Mouse (Mus musculus) stomach, embryonic 15.5 days (tissue): Measurements from ENCODE around the gene 2010315B03Rik. TPM values are rescaled to one million over a fixed set of nuclear protein-coding genes. Genes with fewer than 3 reads are reported as not detected.
"Not testable (repeated sequence)": the region's sequence is repeated elsewhere in the genome, so short reads cannot be mapped to it uniquely, and the experiment has no call there.

Experiments used
- ATAC-seq: fragments of 200-750 bp; cut with Nextera tagmentation; 2 replicates; pipeline ENCODE4 v1.8.0; 2017; ENCODE audit warnings: low read depth, moderate number of reproducible peaks, moderate TSS enrichment; ENCODE audit not compliant: insufficient read depth, low FRiP score
- H3K27ac ChIP-seq: fragments of 300-500 bp; sonication (generic); 2 replicates; pipeline ENCODE4 v1.5.1; 2015; ENCODE audit warnings: mild to moderate bottlenecking, inconsistent platforms
- H3K27me3 ChIP-seq: fragments of 300-500 bp; sonication (generic); replicated peaks from 2 replicates; pipeline ENCODE4 v1.6.1; 2015; ENCODE audit warnings: inconsistent platforms
- H3K36me3 ChIP-seq: fragments of 300-500 bp; sonication (generic); 2 replicates; pipeline ENCODE4 v1.6.1; 2015; ENCODE audit warnings: inconsistent platforms
- H3K4me1 ChIP-seq: fragments of 300-500 bp; sonication (generic); 2 replicates; pipeline ENCODE4 v1.6.1; 2015; ENCODE audit warnings: inconsistent platforms
- H3K4me2 ChIP-seq: fragments of 300-500 bp; sonication (generic); 2 replicates; pipeline ENCODE4 v1.6.1; 2015; ENCODE audit warnings: mild to moderate bottlenecking, inconsistent platforms
- H3K4me3 ChIP-seq: fragments of 300-500 bp; sonication (generic); replicated peaks from 2 replicates; pipeline ENCODE4 v1.5.1; 2015; ENCODE audit warnings: inconsistent platforms
- H3K9ac ChIP-seq: fragments of 300-500 bp; sonication (generic); 2 replicates; pipeline ENCODE4 v1.6.1; 2015; ENCODE audit warnings: inconsistent platforms
- H3K9me3 ChIP-seq: fragments of 300-500 bp; sonication (generic); 2 replicates; pipeline ENCODE4 v1.6.1; 2016; ENCODE audit warnings: inconsistent platforms
- WGBS: fragments of 180-500 bp; shearing (Covaris S2); methylation state at CpG from one replicate; pipeline ENCODE4 v1.1.7; 2015; 5-methylcytosine and 5-hydroxymethylcytosine counted together
- polyA plus RNA-seq: library from polyadenylated mRNA; unstranded; fragments of >200 nt; fragmentation: Nextera tagmentation; extraction: Ambion mirVana; gene quantifications from 2 replicates; pipeline ENCODE4 v1.2.1, GENCODE M21; 2015

Gene 2010315B03Rik
- polyA plus RNA-seq, 1 experiment from 2014 or later, result 13.3 TPM

DNA sequence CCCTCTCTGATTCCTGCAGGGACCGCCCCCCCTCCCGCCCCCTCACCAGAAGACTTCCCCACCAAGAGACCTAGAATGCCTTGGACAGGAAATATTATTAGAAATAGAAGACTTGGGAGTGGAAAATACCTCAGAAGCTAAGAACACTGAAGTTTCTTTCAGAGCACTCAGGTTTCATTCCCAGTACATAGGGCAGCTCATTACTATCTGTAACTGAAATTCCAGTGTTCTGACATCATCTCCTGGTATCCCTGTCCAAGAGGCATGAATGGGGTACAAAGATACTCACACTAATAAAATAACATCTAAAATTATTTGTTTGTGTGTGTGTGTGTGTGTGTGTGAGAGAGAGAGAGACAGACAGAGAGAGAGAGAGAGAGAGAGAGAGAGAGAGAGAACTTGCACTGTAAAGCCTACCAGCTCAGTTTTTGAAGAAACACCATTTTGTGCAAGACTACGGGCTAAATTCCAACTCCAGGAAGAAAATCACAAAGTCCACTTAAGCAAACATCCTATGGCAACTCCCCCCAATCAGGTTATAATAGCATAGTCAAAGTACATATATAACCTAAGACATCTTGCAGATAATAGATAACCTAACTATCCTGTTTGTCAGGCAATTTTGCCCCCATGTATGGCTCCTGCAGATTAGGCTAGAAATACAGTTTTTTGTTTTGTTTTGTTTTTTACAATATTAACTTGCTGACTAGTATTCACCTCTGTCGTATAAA is 49.3 kb downstream of the 2010315B03Rik start:
- Histone ChIP-seq H3K9me3 (no peaks in the 10 kb centered on the region), H3K4me1 (no peaks in the 10 kb centered on the region), H3K9ac (no peak overlapping the region), H3K36me3 (no peaks in the 10 kb centered on the region), H3K27ac (no peak overlapping the region), H3K4me3 (no peak overlapping the region), H3K27me3 (no peaks in the 10 kb centered on the region), H3K4me2 (no peak overlapping the region)
- ATAC-seq, result no peak
- WGBS, result 79% methylated on average over 4 of the region's 4 CpGs

DNA sequence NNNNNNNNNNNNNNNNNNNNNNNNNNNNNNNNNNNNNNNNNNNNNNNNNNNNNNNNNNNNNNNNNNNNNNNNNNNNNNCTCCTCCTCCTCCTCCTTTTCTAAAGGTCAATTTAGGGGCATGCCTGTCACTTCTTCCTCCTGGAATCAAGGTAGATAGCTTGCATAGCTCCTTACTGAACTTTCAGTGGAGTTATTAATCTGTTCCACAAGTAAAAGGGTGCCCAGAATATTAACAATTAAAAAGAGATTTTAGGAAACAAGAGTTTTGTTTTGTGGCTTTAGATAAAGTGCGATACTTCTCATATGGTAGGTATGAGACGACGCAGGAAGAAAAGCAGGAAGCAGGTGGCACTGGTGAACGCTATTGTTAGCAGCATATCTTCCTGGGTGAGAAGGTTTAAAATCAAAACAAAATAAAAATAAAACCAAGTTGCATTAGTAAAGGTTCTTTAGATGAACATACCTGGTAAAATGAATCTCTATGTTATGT is 54.4 kb downstream of the 2010315B03Rik start:
- ATAC-seq, result no peak
- Histone ChIP-seq H3K9me3 (peaks cover 11% of the 10 kb centered on the region), H3K27ac (no peak overlapping the region), H3K4me2 (no peak overlapping the region), H3K4me3 (no peak overlapping the region), H3K27me3 (no peaks in the 10 kb centered on the region), H3K9ac (no peak overlapping the region), H3K4me1 (no peaks in the 10 kb centered on the region), H3K36me3 (no peaks in the 10 kb centered on the region)
- WGBS, result 44% methylated on average over 4 of the region's 4 CpGs

DNA sequence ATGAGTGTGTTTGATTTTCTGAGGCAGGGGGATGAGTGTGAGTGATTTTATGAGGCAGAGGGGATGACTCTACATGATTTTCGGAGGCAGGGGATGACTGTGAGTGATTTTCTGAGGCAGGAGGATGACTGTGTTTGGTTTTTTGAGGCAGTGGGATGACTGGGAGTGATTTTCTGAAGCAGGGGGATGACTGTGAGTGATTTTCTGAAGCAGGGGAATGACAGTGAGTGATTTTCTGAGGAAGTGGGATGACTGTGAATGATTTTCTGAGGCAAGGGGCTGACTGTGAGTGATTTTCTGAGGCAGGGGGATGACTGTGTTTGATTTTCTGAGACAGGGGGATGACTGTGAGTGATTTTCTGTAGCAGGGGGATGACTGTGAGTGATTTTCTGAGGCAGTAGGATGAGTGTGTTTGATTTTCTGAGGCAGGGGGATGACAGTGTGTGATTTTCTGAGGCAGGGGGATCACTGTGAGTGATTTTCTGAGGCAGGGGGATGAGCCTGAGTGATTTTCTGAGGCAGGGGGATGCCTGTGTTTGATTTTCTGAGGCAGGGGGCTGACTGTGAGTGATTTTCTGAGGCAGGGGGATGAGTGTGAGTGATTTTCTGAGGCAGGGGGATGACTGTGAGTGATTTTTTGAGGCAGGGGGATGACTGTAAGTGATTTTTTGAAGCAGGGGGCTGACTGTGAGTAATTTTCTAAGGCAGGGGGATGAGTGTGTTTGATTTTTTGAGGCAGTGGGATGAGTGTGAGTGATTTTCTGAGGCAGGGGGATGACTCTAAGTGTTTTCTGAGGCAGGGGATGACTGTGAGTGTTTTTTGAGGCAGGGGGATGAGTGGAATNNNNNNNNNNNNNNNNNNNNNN is 55.1 kb downstream of the 2010315B03Rik start:
- Histone ChIP-seq H3K36me3 (no peaks in the 10 kb centered on the region), H3K4me3 (no peak overlapping the region), H3K9me3 (peaks cover 11% of the 10 kb centered on the region), H3K27ac (no peak overlapping the region), H3K9ac (no peak overlapping the region), H3K27me3 (no peaks in the 10 kb centered on the region), H3K4me2 (no peak overlapping the region), H3K4me1 (no peaks in the 10 kb centered on the region)
- peak; percentile 58; the same call in 1 of the 2 replicates for ATAC-seq
- WGBS, result 47% methylated on average over 1 of the region's 1 CpGs

DNA sequence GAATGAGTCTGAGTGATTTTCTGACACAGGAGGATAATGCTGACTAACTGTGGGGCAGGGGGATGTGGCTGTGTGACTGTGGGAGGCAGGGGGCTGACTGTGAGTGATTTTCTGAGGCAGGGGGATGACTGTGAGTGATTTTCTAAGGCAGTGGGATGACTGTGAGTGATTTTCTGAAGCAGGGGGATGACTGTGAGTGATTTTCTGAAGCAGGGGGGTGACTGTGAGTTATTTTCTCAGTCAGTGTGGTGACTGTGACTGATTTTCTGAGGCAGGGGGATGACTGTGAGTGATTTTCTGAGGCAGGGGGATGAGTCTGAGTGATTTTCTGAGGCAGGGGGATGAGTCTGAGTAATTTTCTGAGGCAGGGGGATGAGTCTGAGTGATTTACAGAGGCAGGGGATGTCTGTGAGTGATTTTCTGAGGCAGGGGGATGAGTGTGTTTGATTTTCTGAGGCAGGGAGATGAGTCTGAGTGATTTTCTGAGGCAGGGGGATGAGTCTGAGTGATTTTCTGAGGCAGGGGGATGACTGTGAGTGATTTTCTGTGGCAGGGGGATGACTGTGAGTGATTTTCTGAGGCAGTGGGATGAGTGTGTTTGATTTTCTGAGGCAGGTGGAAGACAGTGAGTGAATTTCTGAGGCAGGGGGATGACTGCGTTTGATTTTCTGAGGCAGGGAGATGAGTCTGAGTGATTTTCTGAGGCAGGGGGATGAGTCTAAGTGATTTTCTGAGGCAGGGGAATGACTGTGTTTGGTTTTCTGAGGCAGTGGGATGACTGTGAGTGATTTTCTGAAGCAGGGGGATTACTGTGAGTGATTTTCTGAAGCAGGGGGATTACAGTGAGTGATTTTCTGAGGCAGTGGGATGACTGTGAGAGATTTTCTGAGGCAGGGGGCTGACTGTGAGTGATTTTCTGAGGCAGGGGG is 56.0 kb downstream of the 2010315B03Rik start:
- ATAC-seq, result peak; percentile 71
- not testable (repeated sequence) for H3K4me1 ChIP-seq, H3K36me3 ChIP-seq, H3K4me3 ChIP-seq, H3K4me2 ChIP-seq, H3K27me3 ChIP-seq, H3K27ac ChIP-seq, H3K9ac ChIP-seq
- WGBS, result 17% methylated on average over 1 of the region's 1 CpGs
- peaks cover 11% of the 10 kb centered on the region for H3K9me3 ChIP-seq

DNA sequence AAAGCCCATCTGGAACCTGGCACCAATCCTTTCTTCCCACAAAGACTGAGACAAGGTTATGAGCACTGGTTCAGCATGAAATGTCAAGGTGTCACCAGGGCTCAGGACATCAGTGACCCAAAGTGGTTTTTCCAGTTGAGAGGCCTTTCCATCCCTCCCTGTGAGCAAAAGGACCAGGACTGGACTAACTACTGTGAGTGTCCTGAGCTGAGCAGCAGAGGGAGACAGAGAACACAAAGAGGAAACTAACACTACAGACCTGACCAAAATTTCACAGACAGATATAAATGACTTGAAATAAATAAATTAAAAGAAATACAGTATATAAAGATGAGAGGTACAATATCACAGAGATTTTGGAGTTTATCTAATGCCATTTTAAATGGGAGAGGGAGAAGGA is 61.1 kb downstream of the 2010315B03Rik start:
- no peak overlapping the region for H3K4me3 ChIP-seq
- H3K27me3 ChIP-seq, result no peaks in the 10 kb centered on the region
- no peak for ATAC-seq
- H3K9me3 ChIP-seq, result peaks cover 4% of the 10 kb centered on the region; the same call in 1 of the 2 replicates
- no peak overlapping the region for H3K27ac ChIP-seq
- H3K9ac ChIP-seq, result no peak overlapping the region
- no peak overlapping the region for H3K4me2 ChIP-seq
- H3K4me1 ChIP-seq, result no peaks in the 10 kb centered on the region
- H3K36me3 ChIP-seq, result no peaks in the 10 kb centered on the region

Other genes starting within 250 kb of the 2010315B03Rik start
- 6.8 and 7.4 TPM in 2 replicates for gene Ccr2, start 210.7 kb downstream of the 2010315B03Rik start, polyA plus RNA-seq
- gene Ccr5, start 191.2 kb downstream of the 2010315B03Rik start, polyA plus RNA-seq, result 1.9 and 2.6 TPM in 2 replicates
- 128 and 139 TPM in 2 replicates for gene Ppp2r3d, start 164.2 kb upstream of the 2010315B03Rik start, polyA plus RNA-seq
- gene Gm21836, start 181.1 kb upstream of the 2010315B03Rik start, polyA plus RNA-seq, result not detected in 2 replicates